28 mouse cellular contexts compared by ENCODE assay signal in the genomic region with DNA sequence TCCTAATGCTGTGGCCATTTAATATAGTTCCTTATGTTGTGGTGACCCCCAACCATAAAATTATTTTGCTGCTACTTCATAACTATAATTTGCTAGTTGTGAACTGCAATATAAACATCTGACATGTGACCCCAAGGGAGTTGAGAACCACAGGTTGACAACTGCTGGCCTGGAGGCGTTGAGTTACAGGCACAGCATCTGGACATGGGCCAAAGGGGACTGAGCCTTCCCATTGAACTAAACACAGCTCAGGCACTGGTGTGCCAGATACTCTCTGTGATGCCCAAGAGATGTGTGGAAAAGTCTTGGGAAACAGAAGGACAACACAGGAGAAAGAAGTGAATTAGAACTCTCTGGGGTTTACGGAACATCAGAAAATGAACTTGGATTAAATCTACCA. TPM values are rescaled to one million over a fixed set of nuclear protein-coding genes. Genes with fewer than 3 reads are reported as not detected.
DNase-seq lines count a peak whose midpoint lies in the region; ATAC-seq lines count a peak whose summit lies in the region.
"Had no signal": no experiment of that assay in that cellular context is flagged by ENCODE, and none has a peak within 500 bp of the region (broad histone marks: within the 10 kb centered on the region; RNA-seq: fewer than 3 reads in every experiment).

No protein-coding gene starts in this region.

- intact Hi-C loops in heart, postnatal 14 days (cut with DNase I), result no loop called here

- no peak overlapping the region for H3K4me2 ChIP-seq in embryonic facial prominence, embryonic 14.5 days (ENCODE audit: low read depth, low read length)
- H3K4me2 ChIP-seq in midbrain, embryonic 13.5 days (replicated peaks), result no peak overlapping the region
- H3K4me2 ChIP-seq: embryonic facial prominence, embryonic 15.5 days; forebrain, embryonic 12.5 days; forebrain, embryonic 15.5 days; heart, embryonic 11.5 days; hindbrain, embryonic 13.5 days; intestine, embryonic 15.5 days had no signal

- no peak for ATAC-seq in embryonic facial prominence, embryonic 14.5 days (ENCODE audit: low read depth)
- ATAC-seq in midbrain, embryonic 13.5 days, result no peak
- ATAC-seq: forebrain, embryonic 15.5 days; hindbrain, embryonic 16.5 days; intestine, embryonic 15.5 days; Patski had no signal

- no peaks in the 10 kb centered on the region for H3K9me3 ChIP-seq in embryonic facial prominence, embryonic 14.5 days (ENCODE audit: control insufficient read depth, low read length)
- peaks cover 5% of the 10 kb centered on the region for H3K9me3 ChIP-seq in embryonic facial prominence, embryonic 10.5 days
- H3K9me3 ChIP-seq in midbrain, embryonic 13.5 days, result no peaks in the 10 kb centered on the region
- H3K9me3 ChIP-seq: embryonic facial prominence, embryonic 15.5 days; forebrain, embryonic 12.5 days; forebrain, embryonic 15.5 days; G1E; intestine, embryonic 15.5 days had no signal

- no peaks in the 10 kb centered on the region for H3K27me3 ChIP-seq in embryonic facial prominence, embryonic 14.5 days (replicated peaks; ENCODE audit: control insufficient read depth, insufficient read depth, low read length)
- no peaks in the 10 kb centered on the region for H3K27me3 ChIP-seq in embryonic facial prominence, embryonic 10.5 days (replicated peaks; ENCODE audit: low read depth, poor library complexity, severe bottlenecking)
- H3K27me3 ChIP-seq in midbrain, embryonic 13.5 days, result no peaks in the 10 kb centered on the region
- H3K27me3 ChIP-seq: CH12.LX; embryonic facial prominence, embryonic 15.5 days; forebrain, embryonic 12.5 days; forebrain, embryonic 15.5 days; hindbrain, embryonic 13.5 days; intestine, embryonic 15.5 days; Patski had no signal

- no peak overlapping the region for H3K4me3 ChIP-seq in embryonic facial prominence, embryonic 14.5 days (ENCODE audit: low read depth, low read length)
- H3K4me3 ChIP-seq in embryonic facial prominence, embryonic 10.5 days, result no peak overlapping the region
- H3K4me3 ChIP-seq in midbrain, embryonic 13.5 days (replicated peaks), result no peak overlapping the region
- H3K4me3 ChIP-seq: embryonic facial prominence, embryonic 15.5 days; forebrain, embryonic 12.5 days; forebrain, embryonic 15.5 days; hindbrain, embryonic 10.5 days; hindbrain, embryonic 13.5 days; intestine, embryonic 15.5 days had no signal

- no peak overlapping the region for H3K9ac ChIP-seq in embryonic facial prominence, embryonic 14.5 days (ENCODE audit: low read depth, low read length)
- no peak overlapping the region for H3K9ac ChIP-seq in midbrain, embryonic 13.5 days (replicated peaks)
- H3K9ac ChIP-seq: embryonic facial prominence, embryonic 15.5 days; forebrain, embryonic 12.5 days; forebrain, embryonic 15.5 days; hindbrain, embryonic 13.5 days; intestine, embryonic 15.5 days had no signal

- no peak overlapping the region for H3K27ac ChIP-seq in embryonic facial prominence, embryonic 14.5 days (replicated peaks; ENCODE audit: low read depth, low read length)
- H3K27ac ChIP-seq in embryonic facial prominence, embryonic 10.5 days (replicated peaks), result no peak overlapping the region
- no peak overlapping the region for H3K27ac ChIP-seq in midbrain, embryonic 13.5 days
- H3K27ac ChIP-seq: embryonic facial prominence, embryonic 15.5 days; forebrain, embryonic 12.5 days; forebrain, embryonic 15.5 days; hindbrain, embryonic 10.5 days; hindbrain, embryonic 13.5 days; intestine, embryonic 15.5 days had no signal

- H3K36me3 ChIP-seq in embryonic facial prominence, embryonic 14.5 days (ENCODE audit: control insufficient read depth, insufficient read depth, low read length), result no peaks in the 10 kb centered on the region
- no peaks in the 10 kb centered on the region for H3K36me3 ChIP-seq in embryonic facial prominence, embryonic 10.5 days (replicated peaks)
- H3K36me3 ChIP-seq in midbrain, embryonic 13.5 days, result no peaks in the 10 kb centered on the region
- H3K36me3 ChIP-seq: embryonic facial prominence, embryonic 15.5 days; forebrain, embryonic 12.5 days; forebrain, embryonic 15.5 days; G1E; hindbrain, embryonic 10.5 days; hindbrain, embryonic 13.5 days; intestine, embryonic 15.5 days had no signal

- WGBS in embryonic facial prominence, embryonic 14.5 days, result 70% methylated on average over 2 of the region's 2 CpGs
- 91% methylated on average over 2 of the region's 2 CpGs for WGBS in embryonic facial prominence, embryonic 10.5 days
- WGBS in midbrain, embryonic 13.5 days, result 86% methylated on average over 2 of the region's 2 CpGs

- peak; percentile 43 for DNase-seq in embryonic facial prominence, embryonic 14.5 days (ENCODE audit: low spot score)
- no peak for DNase-seq in embryonic facial prominence, embryonic 10.5 days (ENCODE audit: low spot score)
- peak; percentile 73 for DNase-seq in heart, adult 11 months
- no peak for DNase-seq in heart, postnatal 14 days
- DNase-seq in right cerebral cortex, postnatal 14 days, result peak; percentile 5
- no peak for DNase-seq in right cerebral cortex, adult 18-20 months
- no peak for DNase-seq in cerebellum, adult 18-20 months
- DNase-seq: adrenal gland, adult 2 months; adrenal gland, postnatal 14 days; B cell, adult 2 months; cerebellum, adult 11 months; cerebellum, adult 8-10 months; cerebellum, postnatal 36 days; embryo, embryonic 11 days; gastrocnemius, postnatal 14 days; heart, postnatal 36 days had no signal

- H3K4me1 ChIP-seq in embryonic facial prominence, embryonic 14.5 days (ENCODE audit: control insufficient read depth, insufficient read depth, low read length), result 0 out of 2 replicates have a peak, but pooled peaks cover 4% of the 10 kb centered on the region
- H3K4me1 ChIP-seq in embryonic facial prominence, embryonic 10.5 days, result peaks cover 20% of the 10 kb centered on the region
- peaks cover 5% of the 10 kb centered on the region for H3K4me1 ChIP-seq in midbrain, embryonic 13.5 days (replicated peaks)
- H3K4me1 ChIP-seq: intestine, embryonic 15.5 days had no signal

RNA-seq across cellular contexts. Expression of a gene that starts 25.3 kb away (rescaled TPM):
- polyA plus RNA-seq in embryonic facial prominence, embryonic 14.5 days (2014; fragmentation: Nextera tagmentation; extraction: Ambion mirVana), result 594 and 607 TPM in 2 replicates
- 625 and 652 TPM in 2 replicates for polyA plus RNA-seq in embryonic facial prominence, embryonic 10.5 days (2016; fragmentation: Nextera tagmentation; extraction: Ambion mirVana)
- total RNA-seq in heart, postnatal 14 days (2021), result 100 to 1,000 TPM in 1 of 2 experiments, 10 to 100 TPM in 1; 76.7 to 102 TPM
- polyA plus RNA-seq in midbrain, embryonic 13.5 days (2015; fragmentation: Nextera tagmentation; extraction: Ambion mirVana), result 317 and 327 TPM in 2 replicates

Comparison
In these comparisons a context has a peak if more than half of its experiments do, and no peak if none do; other contexts are left out.
1. DNase-seq: peak in embryonic facial prominence, embryonic 14.5 days (single experiment), heart, adult 11 months (single experiment) and right cerebral cortex, postnatal 14 days (single experiment); none in embryonic facial prominence, embryonic 10.5 days (single experiment), heart, postnatal 14 days (0 of 2), right cerebral cortex, adult 18-20 months (single experiment) and cerebellum, adult 18-20 months (0 of 2).